Mouse (Mus musculus) heart, embryonic 13.5 days (tissue): ENCODE data around the gene Fxyd4. TPM values are rescaled to one million over a fixed set of nuclear protein-coding genes. Genes with fewer than 3 reads are reported as not detected.

Experiments
- ATAC-seq: fragments of 200-750 bp; cut with Nextera tagmentation; 2 replicates; pipeline ENCODE4 v1.8.0; 2017; ENCODE audit warnings: moderate TSS enrichment; ENCODE audit not compliant: insufficient number of reproducible peaks, low FRiP score, low TSS enrichment; ENCODE audit errors: extremely low read depth
- H3K27ac ChIP-seq: fragments of 300-500 bp; sonication (generic); replicated peaks from 2 replicates; pipeline ENCODE4 v1.5.1; 2015; ENCODE audit warnings: moderate library complexity, mild to moderate bottlenecking, inconsistent platforms
- H3K27me3 ChIP-seq: fragments of 300-500 bp; sonication (generic); replicated peaks from 2 replicates; pipeline ENCODE4 v1.6.1; 2015; ENCODE audit warnings: mild to moderate bottlenecking, inconsistent platforms
- H3K36me3 ChIP-seq: fragments of 300-500 bp; sonication (generic); 2 replicates; pipeline ENCODE4 v1.6.1; 2015; ENCODE audit warnings: mild to moderate bottlenecking, inconsistent platforms
- H3K4me1 ChIP-seq: fragments of 300-500 bp; sonication (generic); 2 replicates; pipeline ENCODE4 v1.6.1; 2015; ENCODE audit warnings: inconsistent platforms
- H3K4me2 ChIP-seq: fragments of 300-500 bp; sonication (generic); 2 replicates; pipeline ENCODE4 v1.6.1; 2015; ENCODE audit warnings: inconsistent platforms, mild to moderate bottlenecking, moderate library complexity
- H3K4me3 ChIP-seq: fragments of 300-500 bp; sonication (generic); 2 replicates; pipeline ENCODE4 v1.5.1; 2015; ENCODE audit warnings: moderate library complexity, mild to moderate bottlenecking, inconsistent platforms
- H3K9ac ChIP-seq: fragments of 300-500 bp; sonication (generic); 2 replicates; pipeline ENCODE4 v1.6.1; 2015; ENCODE audit warnings: inconsistent platforms, mild to moderate bottlenecking, moderate library complexity
- H3K9me3 ChIP-seq: fragments of 300-500 bp; sonication (generic); 2 replicates; pipeline ENCODE4 v1.6.1; 2016; ENCODE audit warnings: inconsistent platforms
- WGBS: fragments of 180-500 bp; shearing (Covaris S2); methylation state at CpG from one replicate; pipeline ENCODE4 v1.1.7; 2015; ENCODE audit warnings: mixed read lengths; 5-methylcytosine and 5-hydroxymethylcytosine counted together
- microRNA-seq: library from miRNA; unstranded; fragments of <30 nt; microRNA quantifications from one replicate; pipeline ENCODE4, GENCODE M21; 2016
- polyA plus RNA-seq: library from polyadenylated mRNA; unstranded; fragments of >200 nt; fragmentation: Nextera tagmentation; extraction: Ambion mirVana; gene quantifications from 2 replicates; pipeline ENCODE4 v1.2.1, GENCODE M21; 2015

The Fxyd4 gene
- polyA plus RNA-seq, 1 experiment from 2014 or later: 1.9 TPM

DNA sequence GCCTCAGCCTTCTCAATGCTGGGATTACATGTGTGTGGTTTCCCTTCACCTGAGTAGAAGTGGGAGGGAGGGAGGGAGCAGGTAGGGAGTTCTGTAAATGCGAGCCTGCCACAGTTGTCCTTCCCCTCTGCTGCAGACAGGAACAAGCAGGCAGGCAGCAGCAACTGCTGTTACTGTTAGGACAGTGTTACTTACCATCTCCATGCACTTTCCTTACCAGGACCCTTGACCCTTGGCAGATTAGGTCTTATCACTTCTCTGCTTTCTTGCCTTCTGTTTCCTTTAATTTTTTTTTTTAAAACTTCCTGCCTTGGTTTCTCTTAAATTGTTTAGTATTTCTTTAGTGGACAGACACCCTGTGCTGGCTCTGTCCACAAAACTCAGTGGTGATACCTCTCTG, 49.5 kb downstream of the Fxyd4 start:
- 24% methylated on average over 1 of the region's 1 CpGs for WGBS
- H3K9me3 ChIP-seq: no peaks in the 10 kb centered on the region
- peaks cover 15% of the 10 kb centered on the region; the same call in 1 of the 2 replicates for H3K4me1 ChIP-seq
- H3K27me3 ChIP-seq: no peaks in the 10 kb centered on the region
- no peak for ATAC-seq
- peak overlapping the region; percentile 37; the same call in 1 of the 2 replicates for H3K9ac ChIP-seq
- H3K36me3 ChIP-seq: no peaks in the 10 kb centered on the region
- H3K27ac ChIP-seq: peak overlapping the region; percentile 37; the same call in 1 of the 2 replicates
- peak overlapping the region; percentile 22 for H3K4me3 ChIP-seq
- H3K4me2 ChIP-seq: peak overlapping the region; percentile 44

DNA sequence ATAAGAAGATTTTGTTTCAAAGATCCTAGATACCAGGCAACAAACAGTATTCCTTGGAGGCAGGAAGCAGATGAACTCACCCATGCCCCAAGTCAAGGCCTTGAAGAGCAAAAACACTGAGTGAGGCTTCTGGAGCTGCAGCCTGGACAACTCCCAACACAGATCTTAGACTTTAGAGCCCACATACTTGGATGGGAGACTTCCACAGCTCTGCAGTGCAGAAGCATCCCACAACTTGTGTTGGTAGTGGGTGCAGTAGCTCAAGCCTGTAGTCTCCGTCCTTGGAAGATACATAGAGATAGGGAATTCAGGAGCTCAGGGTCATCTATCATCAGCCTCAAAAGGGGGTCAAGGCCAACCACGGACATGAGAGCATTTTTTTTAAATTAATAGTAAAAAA, 51.5 kb downstream of the Fxyd4 start:
- Histone ChIP-seq H3K27ac (no peak overlapping the region), H3K4me1 (peaks cover 13% of the 10 kb centered on the region), H3K4me3 (no peak overlapping the region), H3K27me3 (no peaks in the 10 kb centered on the region), H3K4me2 (no peak overlapping the region), H3K9ac (no peak overlapping the region), H3K9me3 (no peaks in the 10 kb centered on the region), H3K36me3 (no peaks in the 10 kb centered on the region)
- 65% methylated on average over 2 of the region's 2 CpGs for WGBS
- ATAC-seq: no peak

Small RNAs within 50 kb of the gene (microRNA-seq; reads per million reads assigned to microRNA genes)
- gene Gm25535: not detected

Other genes starting within 250 kb of the Fxyd4 start
- gene Zfp637, start 96.5 kb downstream of the Fxyd4 start, polyA plus RNA-seq: 64.5 and 64.7 TPM in 2 replicates
- gene Zfp239, start 75.6 kb downstream of the Fxyd4 start, polyA plus RNA-seq: 2.0 and 2.1 TPM in 2 replicates
- 440 and 506 TPM in 2 replicates for gene Hnrnpf, start 37.4 kb downstream of the Fxyd4 start, polyA plus RNA-seq
- 0.32 and 0.38 TPM in 2 replicates for gene Rasgef1a, start 73.7 kb upstream of the Fxyd4 start, polyA plus RNA-seq
- 9.3 and 9.7 TPM in 2 replicates for gene Csgalnact2, start 201.4 kb upstream of the Fxyd4 start, polyA plus RNA-seq